Mouse (Mus musculus): ENCODE results near the gene Tnfaip8l1.

Tnfaip8l1 gene

DNA sequence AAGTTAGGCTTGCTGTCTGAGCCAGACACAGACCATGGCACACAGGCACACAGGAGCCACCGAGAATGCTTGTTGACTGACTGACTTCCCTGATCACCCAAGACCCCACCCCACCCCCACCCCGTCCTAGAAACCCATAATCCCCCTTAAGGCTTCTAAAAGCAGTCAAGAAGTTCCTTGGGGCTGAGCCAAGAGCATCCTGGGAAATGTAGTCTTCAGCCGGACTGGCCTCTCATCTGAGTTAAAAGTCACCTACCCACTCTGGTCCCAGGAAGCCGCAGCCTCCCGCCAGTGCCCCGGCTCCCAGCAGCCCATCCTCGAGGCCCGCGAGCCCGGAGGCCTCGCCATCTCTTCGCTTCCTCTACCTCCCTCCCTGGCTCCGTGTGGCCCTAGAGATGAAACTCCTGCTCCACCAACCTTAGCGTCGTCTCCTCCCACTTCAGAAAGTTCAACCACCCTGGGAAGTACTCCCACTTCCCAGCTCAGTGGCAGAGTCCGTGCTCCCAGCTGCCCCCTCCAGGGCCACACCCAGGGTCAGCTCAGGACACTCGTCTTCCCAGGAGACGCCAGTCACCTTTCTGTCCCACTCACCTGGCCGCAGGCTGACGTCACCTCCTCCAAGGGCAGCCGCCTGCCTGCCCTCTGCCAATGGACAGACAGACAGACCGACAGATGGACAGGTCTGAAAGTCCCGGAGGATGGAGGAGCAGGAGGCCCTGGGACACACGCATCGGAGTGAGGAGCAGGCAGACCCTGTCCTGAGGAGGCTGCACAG lies 24.3 kb upstream of the Tnfaip8l1 start:
- no peak for DNase-seq (ENCODE audit: extremely low read depth, low read depth, low spot score)

- DNase-seq (ENCODE audit: extremely low read depth, low read depth, low spot score) = no peak
Observed at GRCm38 (mm10) chr17:56139355-56139754, 22.9 kb upstream of the Tnfaip8l1 start.

GRCm38 (mm10) chr17:56139858-56140595 lies 22.2 kb upstream of the Tnfaip8l1 start, which contains the start of gene Sema6b:
Gene Sema6b (minus strand): TSS chr17:56140343.
- DNase-seq (ENCODE audit: extremely low read depth, low read depth, low spot score) = no peak

DNA sequence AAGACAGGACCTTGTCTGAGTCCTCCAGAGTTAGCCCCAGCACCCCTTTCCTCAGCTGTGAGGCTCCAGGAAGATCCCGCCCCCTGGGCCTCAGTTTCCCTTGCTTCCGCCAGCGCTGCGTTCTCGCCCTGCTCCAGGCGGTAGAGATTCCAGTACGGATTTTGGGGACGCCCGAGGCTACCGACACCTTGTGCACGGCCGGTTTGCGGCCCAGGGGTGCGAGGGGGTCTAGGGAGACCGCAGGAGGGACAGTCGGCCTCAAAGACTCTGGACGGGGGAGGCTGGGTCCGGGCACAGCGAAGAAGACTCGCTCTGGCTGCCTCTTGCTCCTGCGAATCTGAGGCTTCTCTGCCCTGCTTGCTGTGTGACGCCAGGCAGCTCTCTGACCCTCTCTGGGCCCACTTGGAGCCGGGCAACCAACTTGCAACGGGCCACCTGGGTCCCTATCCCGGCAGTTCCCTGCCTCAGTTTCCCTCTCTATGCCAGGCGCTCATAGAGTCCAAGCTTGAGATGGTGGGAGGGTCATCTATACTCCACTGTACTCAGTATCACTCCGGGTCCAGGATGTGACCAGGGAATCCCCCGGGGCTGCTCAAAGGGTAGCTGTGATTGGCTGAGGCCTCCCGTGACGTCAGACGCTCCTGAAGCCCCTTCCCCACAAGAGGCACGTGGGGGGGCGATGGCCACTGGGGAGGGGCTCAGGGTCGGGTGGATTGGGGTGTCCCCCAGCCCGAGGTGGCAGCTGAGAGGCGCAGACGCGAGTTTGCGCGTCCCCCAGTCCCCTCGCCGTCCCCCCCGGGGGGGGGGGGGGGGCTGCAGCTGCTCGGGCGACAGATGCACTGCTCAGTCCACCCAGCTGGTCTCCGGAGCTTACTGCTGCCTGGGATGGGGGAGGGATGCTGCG lies 20.3 kb upstream of the Tnfaip8l1 start:
- DNase-seq (ENCODE audit: extremely low read depth, low read depth, low spot score) = no peak

GRCm38 (mm10) chr17:56144546-56144945 lies 17.7 kb upstream of the Tnfaip8l1 start:
- DNase-seq (ENCODE audit: extremely low read depth, low read depth, low spot score) = no peak

DNA sequence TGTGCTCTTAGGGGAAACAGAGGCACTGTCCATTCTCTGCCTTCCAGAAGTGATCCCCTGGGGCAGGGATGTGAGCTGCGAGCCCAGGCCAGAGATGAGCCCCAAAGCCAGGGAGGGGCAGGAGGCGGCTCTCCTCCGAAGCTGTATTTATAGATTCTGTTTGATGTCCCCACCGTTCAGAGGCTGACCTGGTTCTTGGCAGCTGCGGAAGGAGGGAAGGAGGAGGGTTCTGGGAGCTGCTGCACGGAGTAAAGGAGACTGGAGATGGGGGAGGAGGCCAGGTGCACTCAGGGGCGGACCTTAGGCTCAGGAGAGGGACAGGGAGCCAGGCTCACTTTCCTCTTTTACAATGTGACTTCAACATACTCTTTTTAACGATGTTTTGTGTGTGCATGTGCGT lies 16.1 kb upstream of the Tnfaip8l1 start:
- no peak for DNase-seq (ENCODE audit: extremely low read depth, low read depth, low spot score)

DNA sequence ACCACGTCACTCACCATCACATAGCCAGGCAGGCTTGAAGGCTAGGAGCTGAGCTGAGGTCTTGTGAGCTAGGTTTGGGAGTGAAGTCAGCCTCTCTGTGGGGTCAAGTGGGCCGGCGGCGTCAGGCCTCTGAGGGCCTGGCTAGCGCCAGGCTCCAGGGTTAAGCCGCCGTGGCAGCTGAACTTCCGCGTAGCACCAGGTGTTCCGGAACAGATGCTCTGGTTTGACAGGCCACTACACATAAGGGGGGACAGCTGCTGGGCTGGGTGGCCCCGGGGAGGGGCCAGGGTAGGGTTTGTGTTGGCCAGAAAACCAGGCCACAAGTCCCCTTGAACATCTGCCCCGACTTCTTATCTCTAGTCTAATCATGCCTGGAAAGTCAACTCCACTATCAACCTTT lies 14.9 kb upstream of the Tnfaip8l1 start:
- DNase-seq (ENCODE audit: extremely low read depth, low read depth, low spot score) = no peak

- DNase-seq (ENCODE audit: extremely low read depth, low read depth, low spot score) = no peak
Observed at GRCm38 (mm10) chr17:56148280-56148679, 14.0 kb upstream of the Tnfaip8l1 start.

- DNase-seq (ENCODE audit: extremely low read depth, low read depth, low spot score) = no peak
Observed at GRCm38 (mm10) chr17:56148790-56149618, 13.3 kb upstream of the Tnfaip8l1 start.

- DNase-seq (ENCODE audit: extremely low read depth, low read depth, low spot score) = no peak
Observed at GRCm38 (mm10) chr17:56149897-56150296, 12.4 kb upstream of the Tnfaip8l1 start.

GRCm38 (mm10) chr17:56153643-56154042 lies 8.6 kb upstream of the Tnfaip8l1 start:
- peak; percentile 34 for DNase-seq (ENCODE audit: extremely low read depth, low read depth, low spot score)

DNA sequence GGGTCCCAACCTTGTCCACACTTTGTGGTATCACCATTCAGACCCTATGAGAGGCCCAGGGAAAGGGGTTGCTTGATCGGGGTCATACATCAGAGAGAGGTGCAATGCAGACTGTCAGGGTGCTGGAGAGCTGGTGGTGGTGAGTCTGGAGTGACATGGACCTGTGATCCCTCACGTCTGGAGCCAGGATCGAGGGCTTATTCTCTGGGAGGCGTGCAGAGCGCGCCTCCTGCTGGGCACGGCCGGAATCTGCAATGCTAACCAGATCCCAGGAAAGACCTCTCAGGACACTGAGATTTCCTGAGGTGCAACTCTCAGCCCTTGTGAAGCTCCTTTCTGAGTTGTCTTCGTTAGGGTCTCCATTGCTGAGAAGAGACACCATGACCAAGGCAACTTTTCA lies 2.5 kb upstream of the Tnfaip8l1 start:
- DNase-seq (ENCODE audit: extremely low read depth, low read depth, low spot score) = no peak

DNA sequence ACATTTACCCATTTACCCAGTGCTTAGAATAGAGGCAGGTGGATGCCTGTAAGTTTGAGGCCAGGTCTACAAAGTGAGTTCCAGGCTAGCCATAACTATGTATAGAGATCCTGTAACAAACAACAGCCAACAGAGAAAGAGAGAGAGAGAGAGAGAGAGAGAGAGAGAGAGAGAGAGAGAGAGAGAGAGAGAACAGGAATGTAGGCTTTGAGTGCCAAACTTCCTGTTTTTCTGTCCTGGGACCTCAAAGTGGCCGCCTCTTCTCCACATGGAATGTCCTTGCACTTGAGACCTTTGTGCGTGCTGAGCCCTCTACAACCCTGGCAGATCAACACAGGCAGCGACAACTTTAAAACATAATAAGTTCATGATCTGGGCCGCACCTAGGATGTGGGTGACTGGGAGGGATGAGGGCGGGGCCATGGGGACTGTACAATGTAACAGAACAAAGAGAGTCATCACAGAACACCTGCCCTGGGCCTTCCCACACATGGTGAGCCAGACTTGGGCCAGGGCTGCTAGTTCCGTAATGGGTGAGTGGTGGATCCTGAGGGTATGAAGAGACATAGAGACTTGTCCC lies 1.3 kb downstream of the Tnfaip8l1 start:
- DNase-seq (ENCODE audit: extremely low read depth, low read depth, low spot score) = no peak

- DNase-seq (ENCODE audit: extremely low read depth, low read depth, low spot score) = no peak
Observed at GRCm38 (mm10) chr17:56164510-56164909, 2.2 kb downstream of the Tnfaip8l1 start.

GRCm38 (mm10) chr17:56165671-56166070 lies 3.4 kb downstream of the Tnfaip8l1 start:
- no peak for DNase-seq (ENCODE audit: extremely low read depth, low read depth, low spot score)

DNA sequence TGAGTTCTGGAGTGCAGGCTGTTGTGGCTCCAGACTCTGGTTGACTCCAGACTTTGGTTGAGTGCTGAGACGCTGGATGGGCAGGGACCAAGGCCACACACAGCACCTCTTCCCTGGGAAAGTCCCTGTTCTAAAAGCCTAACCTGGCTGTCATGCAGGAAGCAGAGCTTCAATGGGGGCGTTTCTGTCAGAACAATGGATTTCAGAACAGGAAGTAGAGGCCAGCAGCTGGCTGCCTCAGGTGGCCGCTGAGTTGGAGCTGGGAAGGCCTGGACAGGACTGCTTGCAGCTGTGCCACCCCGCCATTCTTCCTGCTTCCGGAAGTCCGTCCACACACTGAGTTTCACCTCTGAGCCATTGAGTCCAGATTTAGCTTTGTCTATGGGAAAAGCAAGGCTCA lies 7.6 kb downstream of the Tnfaip8l1 start:
- DNase-seq (ENCODE audit: extremely low read depth, low read depth, low spot score) = no peak

GRCm38 (mm10) chr17:56170636-56171035 lies 8.4 kb downstream of the Tnfaip8l1 start:
- no peak for DNase-seq (ENCODE audit: extremely low read depth, low read depth, low spot score)

GRCm38 (mm10) chr17:56171456-56171855 lies 9.2 kb downstream of the Tnfaip8l1 start:
- DNase-seq (ENCODE audit: extremely low read depth, low read depth, low spot score) = no peak

GRCm38 (mm10) chr17:56171881-56172280 lies 9.6 kb downstream of the Tnfaip8l1 start:
- DNase-seq (ENCODE audit: extremely low read depth, low read depth, low spot score) = no peak
